Mouse (Mus musculus): Measurements from ENCODE around the gene Prmt3. TPM values are rescaled to one million over a fixed set of nuclear protein-coding genes. Genes with fewer than 3 reads are reported as not detected.

Prmt3 gene
- 62.0 TPM for polyA plus RNA-seq (2017; shearing (Covaris generic))

DNA sequence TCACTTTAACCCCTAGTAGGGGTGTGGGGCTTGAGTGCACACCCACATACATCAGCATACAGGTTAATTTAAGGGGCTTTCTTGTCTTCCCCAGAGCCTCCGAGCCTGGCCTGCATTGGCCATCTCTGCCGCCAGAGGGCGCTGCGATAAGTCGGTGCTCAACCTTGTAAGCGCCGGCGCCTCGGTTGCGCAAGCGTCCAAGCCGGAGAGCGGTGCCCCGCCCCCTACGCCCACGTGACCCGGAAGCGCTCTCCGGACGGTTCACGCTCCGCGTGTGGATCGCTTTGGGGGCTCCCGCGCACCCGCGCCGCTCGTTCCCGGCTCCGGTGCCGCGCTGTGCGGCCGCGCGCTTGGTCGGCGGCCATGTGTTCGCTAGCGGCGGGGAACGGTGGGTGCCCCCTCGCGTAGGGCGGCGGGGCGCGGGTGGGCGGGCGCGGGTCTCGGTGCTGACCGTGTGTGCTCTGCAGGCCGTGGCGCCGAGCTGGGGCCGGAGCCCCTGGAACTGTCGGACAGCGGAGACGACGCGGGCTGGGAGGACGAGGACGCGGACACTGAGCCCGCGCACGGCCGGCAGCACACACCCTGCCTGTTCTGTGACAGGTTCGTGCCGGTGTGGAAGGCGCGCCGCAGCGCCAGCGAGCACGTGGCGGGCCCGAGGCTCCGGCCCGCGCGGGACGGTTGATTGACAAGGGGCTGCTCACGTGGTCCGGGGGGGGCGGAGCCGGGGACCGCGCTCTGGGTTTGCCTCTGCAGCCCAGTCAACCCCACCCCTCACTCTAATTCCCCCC is at the start of gene Prmt3:
TSS of gene Prmt3 (plus strand) at position 233 of the 788 bp plus-strand sequence.

DNA sequence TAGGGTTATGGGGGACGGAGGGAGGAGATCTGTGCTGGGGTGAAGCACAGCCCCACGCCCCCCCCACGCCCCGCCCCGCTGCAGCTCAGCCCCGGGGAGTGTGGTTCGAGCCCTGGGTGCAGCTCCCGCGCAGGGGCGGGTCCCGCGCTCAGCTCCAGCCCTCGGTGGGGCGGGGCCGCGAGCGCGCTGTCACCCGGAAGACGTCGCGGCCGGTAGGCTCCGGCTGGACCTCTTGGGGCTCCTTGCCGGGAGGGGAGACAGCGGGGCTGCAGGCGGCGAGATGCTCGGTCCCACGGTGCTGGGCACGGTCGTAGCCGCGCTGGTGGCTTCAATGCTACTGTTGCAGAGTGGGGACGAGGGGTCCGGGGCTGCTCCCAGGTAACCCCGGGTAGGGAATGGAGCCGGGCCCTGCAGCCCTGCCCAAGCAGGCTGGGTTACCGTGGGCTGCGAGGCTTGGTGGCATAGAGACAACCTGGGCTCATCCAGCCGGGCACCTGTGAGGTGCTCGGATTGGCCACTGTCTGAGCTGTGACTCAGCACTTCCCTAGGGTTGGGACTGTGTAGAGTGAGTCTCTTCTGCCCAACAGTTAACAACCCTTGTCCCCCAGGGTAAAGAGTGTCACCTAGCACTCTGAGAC is 19.1 kb upstream of the Prmt3 start, which contains the start of gene Htatip2:
TSS of gene Htatip2 (plus strand) at position 182 of the 638 bp plus-strand sequence.

Other genes with a start within 250 kb of the Prmt3 start
- gene Dbx1, start 141.5 kb upstream of the Prmt3 start, polyA plus RNA-seq (2017; shearing (Covaris generic)) = not detected
- 22.4 TPM for gene Htatip2, start 19.2 kb upstream of the Prmt3 start, polyA plus RNA-seq (2017; shearing (Covaris generic))
- not detected for gene Slc6a5, start 131.8 kb downstream of the Prmt3 start, polyA plus RNA-seq (2017; shearing (Covaris generic))
- gene Nell1, start 196.5 kb downstream of the Prmt3 start, polyA plus RNA-seq (2017; shearing (Covaris generic)) = not detected